Mouse (Mus musculus) lung, postnatal 14 days (tissue): ENCODE data around the gene Hs2st1.

Experiments used
- DNase-seq: peaks from one replicate; pipeline ENCODE4 v3.0.0; 2021

Gene Hs2st1

GRCm38 (mm10) chr3:144379801-144380200, 190.2 kb downstream of the Hs2st1 start:
- no peak for DNase-seq
